Mouse (Mus musculus) C2C12 (cell line): ENCODE results near the gene Ptger1. TPM values are rescaled to one million over a fixed set of nuclear protein-coding genes. Genes with fewer than 3 reads are reported as not detected.
A peak's percentile ranks its signal among the peaks of the same experiment; 100 is the strongest.

Experiments
- H3K27me3 ChIP-seq: one replicate; pipeline ENCODE4 v1.6.1; 2011; ENCODE audit not compliant: control insufficient read depth, insufficient read depth, insufficient read length
- H3K36me3 ChIP-seq: one replicate; pipeline ENCODE4 v1.6.1; 2011; ENCODE audit not compliant: control insufficient read depth, insufficient read depth
- H3K4me3 ChIP-seq: one replicate; pipeline ENCODE4 v1.5.1; 2011; ENCODE audit warnings: mild to moderate bottlenecking, control low read depth; ENCODE audit not compliant: poor library complexity, insufficient read depth, severe bottlenecking
- H3K79me2 ChIP-seq: one replicate; pipeline ENCODE4 v1.6.1; 2011; ENCODE audit not compliant: control insufficient read depth, insufficient read depth
- H3K79me3 ChIP-seq: one replicate; pipeline ENCODE4 v1.6.1; 2011; ENCODE audit warnings: low read depth, control low read depth
- H3ac ChIP-seq: one replicate; pipeline ENCODE3; 2011; ENCODE audit warnings: low read depth; ENCODE audit not compliant: control insufficient read depth, insufficient read length
- CEBPB ChIP-seq: IDR thresholded peaks from one replicate; pipeline ENCODE4 v1.6.1; 2011; ENCODE audit warnings: low read depth, mild to moderate bottlenecking, control low read depth, moderate library complexity
- CTCF ChIP-seq: IDR thresholded peaks from one replicate; pipeline ENCODE4 v1.5.1; 2011; ENCODE audit not compliant: control insufficient read depth, insufficient read depth, insufficient read length
- FOSL1 ChIP-seq: IDR thresholded peaks from one replicate; pipeline ENCODE4 v1.8.0; 2011; ENCODE audit warnings: mild to moderate bottlenecking, low read length; ENCODE audit not compliant: poor library complexity, insufficient read depth, severe bottlenecking
- MAX ChIP-seq: IDR thresholded peaks from one replicate; pipeline ENCODE4 v1.6.1; 2011; ENCODE audit warnings: mild to moderate bottlenecking, control low read depth
- MYOD1 ChIP-seq: IDR thresholded peaks from one replicate; pipeline ENCODE4 v1.6.1; 2011; ENCODE audit warnings: low read depth; ENCODE audit not compliant: control insufficient read depth, insufficient read length
- MYOG ChIP-seq: IDR thresholded peaks from one replicate; pipeline ENCODE4 v1.6.1; 2011; ENCODE audit not compliant: control insufficient read depth, insufficient read length; ENCODE audit errors: extremely low read depth
- USF1 ChIP-seq: IDR thresholded peaks from one replicate; pipeline ENCODE4 v1.6.1; 2011; ENCODE audit warnings: low read depth, mild to moderate bottlenecking, control low read depth, moderate library complexity
- polyA plus RNA-seq: library from polyadenylated mRNA; unstranded; fragments of >200 nt; fragmentation: generic; extraction: Trizol; gene quantifications from one replicate; pipeline ENCODE4 v1.2.1, GENCODE M21; 2012; ENCODE audit warnings: missing spikeins

Ptger1 gene
- polyA plus RNA-seq, 1 experiment: 0.56 TPM

- H3K4me3 ChIP-seq: no peak overlapping the region
- H3ac ChIP-seq: no peak overlapping the region
- no peaks in the 10 kb centered on the region for H3K79me2 ChIP-seq
- TF ChIP-seq MAX (no peak), CTCF (peak; percentile 39), CEBPB (no peak)
- H3K36me3 ChIP-seq: peaks cover 8% of the 10 kb centered on the region
- H3K79me3 ChIP-seq: no peaks in the 10 kb centered on the region
- H3K27me3 ChIP-seq: no peaks in the 10 kb centered on the region
Measured at GRCm38 (mm10) chr8:83668010-83668916, 1.8 kb downstream of the Ptger1 start.

GRCm38 (mm10) chr8:83669013-83669412, 2.5 kb downstream of the Ptger1 start:
- Histone ChIP-seq H3K79me3 (no peaks in the 10 kb centered on the region), H3ac (no peak overlapping the region), H3K27me3 (no peaks in the 10 kb centered on the region), H3K4me3 (no peak overlapping the region), H3K36me3 (peaks cover 9% of the 10 kb centered on the region), H3K79me2 (no peaks in the 10 kb centered on the region)
- TF ChIP-seq MYOD1 (no peak), CTCF (no peak), CEBPB (no peak), FOSL1 (no peak), MYOG (no peak), MAX (no peak), USF1 (no peak)

- H3ac ChIP-seq: no peak overlapping the region
- TF ChIP-seq MAX (no peak), FOSL1 (no peak), CEBPB (no peak), MYOD1 (no peak), MYOG (no peak), USF1 (no peak), CTCF (no peak)
- H3K79me2 ChIP-seq: no peaks in the 10 kb centered on the region
- H3K36me3 ChIP-seq: peaks cover 9% of the 10 kb centered on the region
- H3K4me3 ChIP-seq: no peak overlapping the region
- H3K27me3 ChIP-seq: no peaks in the 10 kb centered on the region
- H3K79me3 ChIP-seq: no peaks in the 10 kb centered on the region
Measured at GRCm38 (mm10) chr8:83672936-83673335, 6.5 kb downstream of the Ptger1 start.

DNA sequence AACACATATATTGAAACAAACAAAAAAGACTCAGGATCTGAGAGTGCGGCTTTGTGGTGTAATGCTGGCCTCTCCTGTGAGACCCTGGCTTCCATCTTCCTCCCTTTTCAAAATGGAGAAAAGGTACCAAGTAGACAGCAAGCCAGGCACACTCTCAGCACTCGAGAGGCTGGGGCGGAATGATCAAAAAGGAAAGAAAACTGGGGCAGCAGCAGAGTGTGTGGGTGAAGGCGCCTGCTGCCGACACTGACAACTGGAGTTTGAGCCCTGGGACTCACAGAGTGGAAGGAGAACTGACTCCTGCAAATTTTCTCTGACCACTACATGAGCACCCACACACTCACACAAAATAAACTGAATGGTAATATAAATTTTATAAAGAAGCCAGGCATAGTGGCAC, 8.0 kb downstream of the Ptger1 start:
- H3K4me3 ChIP-seq: no peak overlapping the region
- no peaks in the 10 kb centered on the region for H3K27me3 ChIP-seq
- H3K79me3 ChIP-seq: no peaks in the 10 kb centered on the region
- TF ChIP-seq CEBPB: no peak
- no peak for TF ChIP-seq MYOD1
- no peak for TF ChIP-seq USF1
- no peak for TF ChIP-seq MAX
- TF ChIP-seq CTCF: no peak
- TF ChIP-seq FOSL1: no peak
- TF ChIP-seq MYOG: no peak
- H3K79me2 ChIP-seq: no peaks in the 10 kb centered on the region
- H3ac ChIP-seq: no peak overlapping the region
- peaks cover 9% of the 10 kb centered on the region for H3K36me3 ChIP-seq

DNA sequence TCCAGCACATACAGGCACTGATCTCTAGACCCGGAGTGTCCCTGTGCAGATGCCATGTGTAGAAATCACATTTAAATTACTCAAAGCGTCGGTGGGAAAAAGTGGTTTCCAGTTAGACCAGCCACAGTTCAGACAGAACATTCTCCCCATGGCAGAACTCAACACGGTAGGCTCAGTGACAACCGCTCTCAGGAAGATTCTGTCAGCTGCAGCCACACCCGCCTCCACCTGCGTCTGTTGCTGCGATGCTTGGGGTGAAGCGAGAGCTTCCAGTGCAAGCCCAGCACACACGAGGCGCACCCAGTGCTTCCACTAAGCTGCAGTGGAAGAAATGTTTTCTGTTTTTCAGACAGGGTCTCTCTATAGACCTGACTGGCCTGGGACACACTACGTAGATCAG, 13.4 kb downstream of the Ptger1 start:
- no peak overlapping the region for H3ac ChIP-seq
- no peaks in the 10 kb centered on the region for H3K79me3 ChIP-seq
- no peak overlapping the region for H3K4me3 ChIP-seq
- no peaks in the 10 kb centered on the region for H3K36me3 ChIP-seq
- H3K79me2 ChIP-seq: no peaks in the 10 kb centered on the region
- TF ChIP-seq MYOD1 (no peak), FOSL1 (no peak), CTCF (no peak), MYOG (no peak), CEBPB (no peak)
- H3K27me3 ChIP-seq: no peaks in the 10 kb centered on the region

GRCm38 (mm10) chr8:83680603-83681002, 14.1 kb downstream of the Ptger1 start:
- no peaks in the 10 kb centered on the region for H3K79me2 ChIP-seq
- no peaks in the 10 kb centered on the region for H3K27me3 ChIP-seq
- TF ChIP-seq MYOG: no peak
- no peak for TF ChIP-seq MAX
- TF ChIP-seq USF1: no peak
- TF ChIP-seq CTCF: no peak
- no peak for TF ChIP-seq CEBPB
- TF ChIP-seq FOSL1: no peak
- TF ChIP-seq MYOD1: no peak
- no peak overlapping the region for H3ac ChIP-seq
- H3K79me3 ChIP-seq: no peaks in the 10 kb centered on the region
- H3K36me3 ChIP-seq: no peaks in the 10 kb centered on the region
- no peak overlapping the region for H3K4me3 ChIP-seq
